Mouse (Mus musculus) embryonic facial prominence, embryonic 12.5 days (tissue): Measurements from ENCODE around the gene Nell2. TPM values are rescaled to one million over a fixed set of nuclear protein-coding genes. Genes with fewer than 3 reads are reported as not detected.
A peak's percentile ranks its signal among the peaks of the same experiment; 100 is the strongest.

Source experiments
- ATAC-seq: fragments of 200-750 bp; cut with Nextera tagmentation; 2 replicates; pipeline ENCODE4 v1.8.0; 2017; ENCODE audit not compliant: insufficient number of reproducible peaks, insufficient read depth, low FRiP score, low TSS enrichment
- H3K27ac ChIP-seq: fragments of 300-500 bp; sonication (generic); 2 replicates; pipeline ENCODE4 v1.5.1; 2016; ENCODE audit warnings: mild to moderate bottlenecking
- H3K27me3 ChIP-seq: fragments of 300-500 bp; sonication (generic); 2 replicates; pipeline ENCODE4 v1.6.1; 2016; ENCODE audit warnings: mild to moderate bottlenecking, moderate library complexity
- H3K36me3 ChIP-seq: fragments of 300-500 bp; sonication (generic); 2 replicates; pipeline ENCODE4 v1.6.1; 2016; ENCODE audit warnings: mild to moderate bottlenecking
- H3K4me1 ChIP-seq: fragments of 300-500 bp; sonication (generic); 2 replicates; pipeline ENCODE4 v1.6.1; 2016
- H3K4me2 ChIP-seq: fragments of 300-500 bp; sonication (generic); replicated peaks from 2 replicates; pipeline ENCODE4 v1.6.1; 2016; ENCODE audit warnings: mild to moderate bottlenecking, moderate library complexity
- H3K4me3 ChIP-seq: fragments of 300-500 bp; sonication (generic); 2 replicates; pipeline ENCODE4 v1.5.1; 2016; ENCODE audit warnings: mild to moderate bottlenecking
- H3K9ac ChIP-seq: fragments of 300-500 bp; sonication (generic); 2 replicates; pipeline ENCODE4 v1.6.1; 2016; ENCODE audit warnings: mild to moderate bottlenecking, moderate library complexity
- H3K9me3 ChIP-seq: fragments of 300-500 bp; sonication (generic); 2 replicates; pipeline ENCODE4 v1.6.1; 2016; ENCODE audit warnings: mild to moderate bottlenecking, moderate library complexity
- WGBS: fragments of 180-500 bp; shearing (Covaris S2); methylation state at CpG from one replicate; pipeline ENCODE4 v1.1.7; 2016; 5-methylcytosine and 5-hydroxymethylcytosine counted together
- polyA plus RNA-seq: library from polyadenylated mRNA; unstranded; fragments of >200 nt; fragmentation: Nextera tagmentation; extraction: Ambion mirVana; gene quantifications from 2 replicates; pipeline ENCODE4 v1.2.1, GENCODE M21; 2016

Nell2 gene
- polyA plus RNA-seq, 1 experiment from 2014 or later: 23.9 TPM

DNA sequence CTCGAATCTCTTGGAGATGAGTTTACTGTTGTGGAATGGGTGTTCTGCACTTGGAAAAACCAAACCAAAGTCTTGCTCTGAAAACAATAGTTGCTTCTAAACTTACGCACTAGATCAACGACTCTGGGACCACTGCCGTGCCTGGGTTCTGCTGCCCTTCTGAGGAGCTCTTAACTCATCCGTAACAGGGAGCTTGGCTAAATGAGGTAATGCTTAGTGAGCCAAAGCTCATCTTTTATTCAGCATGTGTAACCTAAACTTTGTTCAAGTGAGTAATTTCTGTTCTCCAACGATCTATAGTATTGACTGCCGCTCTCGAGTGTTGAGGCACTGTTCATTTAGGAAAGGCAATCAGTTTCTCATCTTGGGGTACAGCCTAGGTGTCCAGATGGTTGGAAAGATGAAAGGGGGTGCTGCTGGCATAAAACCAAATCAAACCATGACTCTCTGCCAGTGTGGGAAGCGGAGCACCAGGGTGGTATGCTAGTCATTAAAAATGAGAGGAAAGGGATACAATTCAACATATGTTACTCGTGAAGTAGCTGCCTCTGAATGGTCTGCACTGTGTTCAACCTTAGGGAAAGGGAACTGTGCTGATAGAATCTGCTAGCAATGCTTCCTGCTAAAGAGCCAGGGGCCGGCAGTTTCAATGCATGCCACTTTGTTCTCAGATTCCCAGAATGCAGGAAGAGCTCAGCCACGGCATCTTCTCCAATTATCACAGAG lies 311.6 kb downstream of the Nell2 start:
- Histone ChIP-seq H3K4me3 (no peak overlapping the region), H3K27me3 (no peaks in the 10 kb centered on the region), H3K36me3 (no peaks in the 10 kb centered on the region), H3K27ac (peak overlapping the region; percentile 5; the same call in 1 of the 2 replicates), H3K9me3 (no peaks in the 10 kb centered on the region), H3K4me2 (no peak overlapping the region), H3K9ac (no peak overlapping the region), H3K4me1 (peaks cover 13% of the 10 kb centered on the region)
- WGBS: 48% methylated on average over 12 of the region's 12 CpGs
- peak; percentile 35; the same call in 1 of the 2 replicates for ATAC-seq

DNA sequence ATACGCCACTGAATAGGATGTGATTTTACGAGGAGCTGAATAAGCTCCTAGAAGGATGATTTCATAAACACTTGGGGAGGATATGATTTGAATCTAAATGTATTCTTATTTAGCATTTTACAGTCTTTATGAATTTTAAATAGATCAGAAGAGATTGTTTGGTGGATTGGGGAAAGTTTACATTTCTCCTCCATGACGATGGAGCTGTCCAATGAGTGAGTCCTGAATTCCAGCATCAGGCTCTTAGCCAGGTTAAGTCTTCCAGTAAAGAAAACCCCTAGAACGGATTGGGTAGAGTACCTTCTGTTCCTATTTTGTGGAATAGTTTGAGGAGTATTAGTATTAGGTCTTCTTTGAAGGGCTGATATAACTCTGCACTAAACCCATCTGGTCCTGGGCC lies 317.8 kb downstream of the Nell2 start:
- Histone ChIP-seq H3K27ac (no peak overlapping the region), H3K27me3 (no peaks in the 10 kb centered on the region), H3K4me2 (no peak overlapping the region), H3K9me3 (no peaks in the 10 kb centered on the region), H3K4me1 (no peaks in the 10 kb centered on the region), H3K36me3 (no peaks in the 10 kb centered on the region), H3K9ac (no peak overlapping the region), H3K4me3 (no peak overlapping the region)
- no peak for ATAC-seq
- 76% methylated on average over 4 of the region's 4 CpGs for WGBS

DNA sequence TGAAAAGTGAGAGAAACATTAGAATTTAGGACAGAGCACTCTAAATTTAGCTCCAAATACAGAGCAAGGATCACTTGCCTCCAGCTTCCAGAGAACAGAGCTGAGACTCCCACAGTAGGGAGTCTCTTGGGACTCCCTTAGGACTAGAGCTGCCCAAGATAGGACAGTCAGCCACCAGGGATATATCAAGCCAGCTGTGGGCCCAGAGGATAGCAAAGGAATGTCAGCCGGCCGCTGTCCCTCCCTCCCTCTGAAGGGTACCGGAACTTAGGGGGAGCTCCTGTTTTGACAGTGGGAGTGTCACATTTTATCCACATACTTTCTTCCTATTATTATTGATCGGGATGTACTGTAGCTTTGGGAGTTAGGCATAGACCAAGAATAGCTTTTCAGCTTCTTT lies 319.2 kb downstream of the Nell2 start:
- no peaks in the 10 kb centered on the region for H3K4me1 ChIP-seq
- H3K9me3 ChIP-seq: no peaks in the 10 kb centered on the region
- no peak overlapping the region for H3K27ac ChIP-seq
- H3K36me3 ChIP-seq: no peaks in the 10 kb centered on the region
- H3K4me3 ChIP-seq: no peak overlapping the region
- 65% methylated on average over 4 of the region's 4 CpGs for WGBS
- ATAC-seq: no peak
- H3K9ac ChIP-seq: no peak overlapping the region
- no peak overlapping the region for H3K4me2 ChIP-seq
- no peaks in the 10 kb centered on the region for H3K27me3 ChIP-seq

DNA sequence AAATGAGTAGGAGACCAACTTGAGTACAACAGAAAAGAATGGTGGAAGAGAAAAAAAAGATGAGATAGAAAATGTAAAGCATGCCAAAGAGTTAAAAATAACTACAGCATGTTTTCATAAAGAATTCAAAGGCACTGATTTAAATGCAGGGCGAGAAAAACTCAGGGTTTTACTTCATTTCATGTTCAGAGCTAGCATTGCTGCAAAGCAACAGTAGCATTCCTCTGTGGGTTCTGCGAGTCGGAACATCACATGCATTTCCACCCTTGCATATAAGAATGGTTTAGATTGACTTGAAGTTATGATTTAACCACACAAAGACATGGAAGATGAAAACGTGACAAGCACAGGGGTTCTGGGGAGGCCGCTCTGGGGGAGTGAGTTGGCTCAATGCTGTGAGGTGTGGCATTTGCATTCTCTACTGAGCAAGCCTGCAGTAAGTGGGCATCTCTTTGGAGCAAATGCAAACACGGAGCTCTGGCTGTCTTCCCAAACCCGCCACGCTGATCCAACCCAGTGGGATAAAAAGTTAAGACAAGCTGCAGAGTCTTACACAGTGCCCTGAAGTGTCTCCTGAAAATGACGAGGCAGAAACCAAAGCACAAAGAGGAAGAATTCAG lies 334.6 kb downstream of the Nell2 start:
- Histone ChIP-seq H3K9me3 (no peaks in the 10 kb centered on the region), H3K4me1 (no peaks in the 10 kb centered on the region), H3K27ac (no peak overlapping the region), H3K4me3 (no peak overlapping the region), H3K4me2 (no peak overlapping the region), H3K27me3 (no peaks in the 10 kb centered on the region), H3K36me3 (no peaks in the 10 kb centered on the region), H3K9ac (no peak overlapping the region)
- ATAC-seq: no peak
- 66% methylated on average over 9 of the region's 9 CpGs for WGBS

DNA sequence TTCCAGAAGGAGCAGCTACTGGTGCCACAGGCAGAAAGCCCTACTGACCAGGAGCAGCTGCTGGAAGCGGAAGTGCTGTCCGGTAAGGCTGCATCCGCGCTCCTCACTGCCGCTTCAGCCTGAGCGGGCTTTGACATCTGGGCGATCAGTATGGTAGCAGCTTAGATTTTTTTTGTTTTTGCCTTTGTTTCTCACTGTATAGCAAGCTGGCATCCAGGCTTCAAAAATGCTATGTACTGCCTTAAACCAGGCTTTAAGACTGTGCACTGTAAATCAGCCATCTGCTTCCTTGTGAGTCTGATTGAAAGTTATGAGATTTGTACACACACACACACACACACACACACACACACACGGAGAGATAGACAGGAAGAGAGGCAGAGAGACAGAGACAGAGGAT lies 335.4 kb downstream of the Nell2 start:
- H3K9ac ChIP-seq: no peak overlapping the region
- no peaks in the 10 kb centered on the region for H3K9me3 ChIP-seq
- no peaks in the 10 kb centered on the region for H3K4me1 ChIP-seq
- no peaks in the 10 kb centered on the region for H3K36me3 ChIP-seq
- 85% methylated on average over 8 of the region's 8 CpGs for WGBS
- no peak overlapping the region for H3K27ac ChIP-seq
- no peak overlapping the region for H3K4me3 ChIP-seq
- no peak for ATAC-seq
- H3K4me2 ChIP-seq: no peak overlapping the region
- H3K27me3 ChIP-seq: no peaks in the 10 kb centered on the region

DNA sequence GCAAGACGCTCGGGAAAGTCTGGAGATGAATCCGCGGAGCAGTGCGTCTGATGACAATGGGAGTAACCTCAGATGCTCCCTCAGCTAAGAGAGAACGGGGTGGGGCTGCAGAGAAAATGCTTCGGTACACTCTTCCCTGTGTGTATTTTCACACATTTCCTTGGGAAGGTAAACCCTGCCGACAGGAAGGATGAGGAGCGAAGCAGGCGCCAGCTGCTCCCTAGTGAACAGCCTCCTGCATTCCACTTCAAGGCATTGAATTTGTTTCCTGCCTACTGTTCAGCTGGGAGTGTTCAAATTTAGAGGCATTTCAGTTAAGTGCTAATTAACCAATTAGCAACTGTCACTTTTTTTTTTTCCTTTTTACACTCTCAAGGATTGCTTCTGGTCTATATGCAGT lies 342.1 kb downstream of the Nell2 start:
- Histone ChIP-seq H3K9ac (no peak overlapping the region), H3K27me3 (no peaks in the 10 kb centered on the region), H3K27ac (no peak overlapping the region), H3K9me3 (no peaks in the 10 kb centered on the region), H3K4me2 (no peak overlapping the region), H3K36me3 (no peaks in the 10 kb centered on the region), H3K4me3 (no peak overlapping the region), H3K4me1 (no peaks in the 10 kb centered on the region)
- no peak for ATAC-seq
- 64% methylated on average over 10 of the region's 10 CpGs for WGBS

DNA sequence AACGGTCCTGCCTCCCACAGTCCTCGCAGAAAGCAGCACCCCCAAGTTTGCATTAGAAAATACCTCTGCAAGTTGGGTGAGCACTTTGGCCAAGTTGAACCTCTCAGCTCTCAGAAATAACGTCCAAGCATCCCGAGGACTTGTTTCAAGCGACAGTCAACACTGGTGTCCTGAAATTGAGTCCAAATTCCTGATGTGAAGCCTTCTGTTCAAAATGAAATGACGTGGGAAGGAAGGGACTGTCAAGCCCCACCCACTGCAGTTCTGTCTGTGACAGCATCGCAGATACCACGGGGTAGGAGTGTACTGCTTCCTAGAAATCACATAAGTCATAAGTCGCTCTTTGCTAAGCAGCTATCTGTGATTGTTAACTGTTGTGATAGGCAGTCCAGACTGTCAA lies 342.9 kb downstream of the Nell2 start:
- H3K36me3 ChIP-seq: no peaks in the 10 kb centered on the region
- no peak overlapping the region for H3K9ac ChIP-seq
- no peak overlapping the region for H3K27ac ChIP-seq
- H3K9me3 ChIP-seq: no peaks in the 10 kb centered on the region
- no peak for ATAC-seq
- no peaks in the 10 kb centered on the region for H3K27me3 ChIP-seq
- 60% methylated on average over 9 of the region's 9 CpGs for WGBS
- no peak overlapping the region for H3K4me2 ChIP-seq
- H3K4me3 ChIP-seq: no peak overlapping the region
- no peaks in the 10 kb centered on the region for H3K4me1 ChIP-seq

DNA sequence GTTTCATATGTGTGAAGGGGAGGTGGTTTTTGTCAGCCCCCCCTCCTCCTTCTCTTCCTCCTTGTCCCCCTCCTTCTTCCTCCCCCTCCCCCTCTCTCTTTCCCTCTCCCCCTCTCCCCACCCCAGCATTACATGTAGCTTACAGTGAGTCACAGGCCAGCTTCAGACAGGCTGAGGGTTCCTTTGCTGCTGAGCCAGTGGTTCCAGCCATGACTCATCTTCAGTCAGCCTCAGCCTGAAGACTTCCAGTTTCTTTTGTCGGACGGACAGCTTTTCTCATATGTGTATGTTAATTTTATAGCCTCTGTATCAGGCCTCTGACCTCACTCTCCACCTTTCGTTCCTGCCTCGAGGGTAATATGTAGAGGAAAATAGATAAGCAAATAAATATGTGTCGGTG lies 344.9 kb downstream of the Nell2 start:
- Histone ChIP-seq H3K4me2 (no peak overlapping the region), H3K9ac (no peak overlapping the region), H3K27ac (no peak overlapping the region), H3K36me3 (no peaks in the 10 kb centered on the region), H3K9me3 (no peaks in the 10 kb centered on the region), H3K4me1 (no peaks in the 10 kb centered on the region), H3K27me3 (no peaks in the 10 kb centered on the region), H3K4me3 (no peak overlapping the region)
- ATAC-seq: no peak
- 68% methylated on average over 5 of the region's 5 CpGs for WGBS

DNA sequence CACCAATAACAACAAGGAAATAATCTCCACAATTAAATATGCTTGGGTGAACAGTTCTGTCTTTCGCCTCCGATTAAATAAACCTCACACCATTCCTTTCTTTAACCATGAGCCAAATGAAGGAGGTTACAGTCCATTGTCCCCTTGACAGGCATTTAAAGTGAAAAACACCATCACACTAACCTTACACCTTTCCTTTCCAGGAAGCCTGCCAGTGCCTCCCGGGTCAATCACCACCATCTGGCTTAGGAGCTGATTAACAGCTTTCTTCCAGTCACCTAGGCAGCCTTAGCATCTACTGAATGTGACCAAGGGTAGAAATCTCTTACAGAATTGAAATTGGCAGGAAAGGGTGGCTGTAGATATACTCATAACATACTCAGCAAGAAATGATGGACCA lies 371.5 kb downstream of the Nell2 start:
- Histone ChIP-seq H3K4me1 (no peaks in the 10 kb centered on the region), H3K9ac (no peak overlapping the region), H3K27me3 (no peaks in the 10 kb centered on the region), H3K4me3 (no peak overlapping the region), H3K27ac (no peak overlapping the region), H3K9me3 (no peaks in the 10 kb centered on the region), H3K4me2 (no peak overlapping the region), H3K36me3 (no peaks in the 10 kb centered on the region)
- WGBS: 67% methylated on average over 3 of the region's 3 CpGs
- no peak for ATAC-seq

DNA sequence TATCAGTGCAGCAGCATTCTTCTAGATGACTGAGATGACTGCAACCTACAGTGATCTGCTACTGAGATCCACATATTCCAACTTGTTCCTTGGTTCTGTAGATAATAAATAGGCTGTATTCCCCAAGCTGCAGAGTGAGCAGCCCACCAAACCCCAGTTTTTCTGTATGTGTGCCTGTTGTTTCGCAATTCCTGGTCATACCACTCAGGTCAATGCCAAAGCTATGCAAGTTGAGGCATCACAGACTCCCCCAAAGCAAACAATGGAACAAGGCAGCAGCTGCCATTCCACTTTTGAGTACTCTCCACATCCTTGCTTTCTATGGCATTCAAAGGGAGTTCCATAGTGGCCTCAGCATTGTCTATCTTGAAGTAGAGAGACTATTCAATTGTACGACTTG lies 383.2 kb downstream of the Nell2 start:
- H3K27ac ChIP-seq: no peak overlapping the region

DNA sequence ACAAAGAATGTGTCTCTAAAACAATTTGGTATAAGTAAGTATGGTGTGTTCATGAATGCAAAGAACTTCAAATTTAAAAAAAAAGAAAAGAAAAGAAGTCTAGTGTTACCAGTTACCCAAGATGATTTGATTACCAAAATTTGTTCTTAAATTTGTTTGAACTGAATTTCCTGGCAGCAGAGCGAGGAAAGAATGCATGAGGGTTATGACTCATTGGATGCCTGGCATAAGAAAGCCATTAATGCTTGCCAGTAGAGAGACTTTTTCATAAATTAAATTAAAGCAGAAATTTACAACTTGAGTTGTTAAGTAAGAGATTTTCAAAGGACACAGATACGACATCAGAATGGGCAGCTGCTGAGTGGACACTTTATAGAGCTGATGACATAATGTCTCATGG lies 384.2 kb downstream of the Nell2 start:
- no peaks in the 10 kb centered on the region for H3K27me3 ChIP-seq
- H3K4me3 ChIP-seq: no peak overlapping the region
- H3K36me3 ChIP-seq: no peaks in the 10 kb centered on the region
- no peaks in the 10 kb centered on the region for H3K4me1 ChIP-seq
- 43% methylated on average over 2 of the region's 2 CpGs for WGBS
- no peak overlapping the region for H3K4me2 ChIP-seq
- no peak for ATAC-seq
- no peak overlapping the region for H3K9ac ChIP-seq
- no peak overlapping the region for H3K27ac ChIP-seq
- H3K9me3 ChIP-seq: no peaks in the 10 kb centered on the region

More for the DNA sequence above, 383.2 kb downstream of the Nell2 start:
- Histone ChIP-seq H3K9me3 (no peaks in the 10 kb centered on the region), H3K9ac (no peak overlapping the region), H3K4me3 (no peak overlapping the region), H3K4me1 (no peaks in the 10 kb centered on the region), H3K36me3 (no peaks in the 10 kb centered on the region), H3K27me3 (no peaks in the 10 kb centered on the region), H3K4me2 (no peak overlapping the region)
- 89% methylated on average over 2 of the region's 2 CpGs for WGBS
- no peak for ATAC-seq

DNA sequence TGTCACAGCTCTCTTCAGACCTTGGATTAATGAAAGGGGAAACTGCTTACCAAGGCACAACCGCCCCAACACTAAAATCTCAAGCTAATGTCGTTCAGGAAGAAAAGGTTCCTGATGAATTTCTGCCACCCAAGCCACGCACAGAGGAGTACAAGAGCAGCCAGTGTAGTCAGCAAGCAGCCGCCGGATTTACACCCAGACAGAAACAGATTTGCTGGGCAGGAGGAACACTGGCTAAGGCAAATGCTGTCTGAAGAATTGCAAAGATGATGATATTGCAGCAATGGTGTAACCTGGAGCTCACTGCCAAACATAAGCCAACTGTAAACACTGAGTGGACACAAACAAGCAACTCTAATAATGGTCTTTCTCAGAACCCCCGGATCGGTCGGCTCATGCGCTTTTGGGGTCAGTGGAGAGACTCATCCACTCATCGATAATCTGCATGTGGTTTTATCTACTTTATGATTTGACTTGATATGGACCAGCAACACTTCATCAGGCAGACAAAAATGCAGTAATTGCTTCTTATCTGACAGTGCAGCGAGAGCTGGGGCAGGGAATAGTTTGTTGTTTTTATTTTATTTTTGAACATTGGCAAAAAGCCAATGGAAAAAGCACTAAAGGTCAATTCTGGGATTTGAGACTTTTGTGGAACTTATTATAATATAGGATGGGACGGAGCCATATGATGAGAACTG lies 389.5 kb downstream of the Nell2 start:
- Histone ChIP-seq H3K9me3 (no peaks in the 10 kb centered on the region), H3K4me3 (no peak overlapping the region), H3K4me1 (no peaks in the 10 kb centered on the region), H3K27ac (no peak overlapping the region), H3K27me3 (no peaks in the 10 kb centered on the region), H3K4me2 (no peak overlapping the region), H3K36me3 (no peaks in the 10 kb centered on the region), H3K9ac (no peak overlapping the region)
- 79% methylated on average over 12 of the region's 12 CpGs for WGBS
- no peak for ATAC-seq
